Mouse (Mus musculus): ENCODE results near the gene Foxn2. TPM values are rescaled to one million over a fixed set of nuclear protein-coding genes. Genes with fewer than 3 reads are reported as not detected.

The Foxn2 gene
- polyA plus RNA-seq, 2 experiments, result 4.8 to 8.8 TPM

DNA sequence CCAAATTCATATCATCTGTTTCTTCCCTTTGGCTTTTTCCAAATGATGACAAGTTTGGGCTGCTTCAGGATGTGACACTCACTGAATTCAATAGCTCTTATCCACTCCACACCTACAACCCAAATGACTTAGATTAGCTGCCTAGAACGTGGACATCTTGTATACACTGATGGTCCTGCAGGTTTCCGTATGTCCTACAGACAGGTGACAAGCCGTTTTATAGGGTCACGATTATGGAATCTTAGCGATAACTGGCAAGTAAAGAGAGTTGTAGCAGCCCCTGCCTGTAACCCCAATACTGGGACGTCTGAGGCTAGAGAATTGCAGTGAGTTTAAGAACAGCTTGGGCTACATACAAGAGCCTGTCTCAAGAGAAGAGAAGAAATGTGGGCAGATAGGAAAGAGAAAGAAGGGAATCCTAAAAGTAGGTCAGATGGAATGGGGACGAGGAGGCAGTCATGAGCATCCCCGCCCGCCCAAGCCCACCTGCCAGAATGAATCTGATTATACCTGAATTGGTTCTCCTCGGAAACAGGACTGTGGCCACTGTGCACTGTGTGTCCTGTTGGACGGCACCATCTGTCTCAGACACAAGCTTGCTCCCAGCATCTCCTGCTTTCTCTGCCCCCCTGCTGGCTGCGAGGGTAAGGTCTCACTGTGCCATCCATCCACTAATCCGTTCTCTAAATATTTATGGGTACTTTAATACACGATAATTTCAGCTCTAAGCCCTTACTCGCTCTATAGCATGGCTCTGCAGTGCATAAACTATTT is 39.6 kb upstream of the Foxn2 start:
- H3K4me3 ChIP-seq (ENCODE audit: insufficient read depth in 1 of 2, low read depth in 2 of 2, low read length in 2 of 2), result no peak overlapping the region
- 57% methylated on average over 15 of the region's 15 CpGs for WGBS (ENCODE audit: insufficient replicate concordance)
- peaks cover 12% of the 10 kb centered on the region for H3K27me3 ChIP-seq (ENCODE audit: control insufficient read depth, insufficient read depth, low read length)
- DNase-seq (ENCODE audit: low read depth in 3 of 3, low spot score in 3 of 3) (no peak), ATAC-seq (ENCODE audit: insufficient read depth) (no peak)
- TF ChIP-seq CTCF (IDR thresholded peaks at IDR 0.05; ENCODE audit: low read depth) (no peak), EP300 (IDR thresholded peaks at IDR 0.05; ENCODE audit: low read depth) (no peak)
- no peak overlapping the region for H3K4me2 ChIP-seq (ENCODE audit: low read depth)
- H3K36me3 ChIP-seq (replicated peaks; ENCODE audit: control insufficient read depth, insufficient read depth, low read depth), result no peaks in the 10 kb centered on the region
- H3K9me3 ChIP-seq (ENCODE audit: control insufficient read depth, low read length), result no peaks in the 10 kb centered on the region
- 0 out of 4 replicates have a peak, but pooled peaks cover 0 to 2% of the 10 kb centered on the region in 2 experiments for H3K4me1 ChIP-seq (replicated peaks; ENCODE audit: control insufficient read depth in 2 of 2, insufficient read depth in 2 of 2, low read length in 1 of 2)
- H3K27ac ChIP-seq, result no peak overlapping the region
- no peak overlapping the region for H3K9ac ChIP-seq (replicated peaks)

GRCm38 (mm10) chr17:88403269-88403668 is 37.2 kb upstream of the Foxn2 start:
- no peak overlapping the region for H3K4me3 ChIP-seq (ENCODE audit: insufficient read depth in 1 of 2, low read depth in 2 of 2, low read length in 2 of 2)
- H3K27me3 ChIP-seq (ENCODE audit: control insufficient read depth, insufficient read depth, low read length), result peaks cover 12% of the 10 kb centered on the region
- no peak overlapping the region for H3K4me2 ChIP-seq (ENCODE audit: low read depth)
- no peaks in the 10 kb centered on the region for H3K9me3 ChIP-seq (ENCODE audit: control insufficient read depth, low read length)
- TF ChIP-seq EP300 (IDR thresholded peaks at IDR 0.05; ENCODE audit: low read depth) (no peak), CTCF (IDR thresholded peaks at IDR 0.05; ENCODE audit: low read depth) (no peak)
- 0 out of 4 replicates have a peak, but pooled peaks cover 0 to 2% of the 10 kb centered on the region in 2 experiments for H3K4me1 ChIP-seq (replicated peaks; ENCODE audit: control insufficient read depth in 2 of 2, insufficient read depth in 2 of 2, low read length in 1 of 2)
- ATAC-seq (ENCODE audit: insufficient read depth) (no peak), DNase-seq (ENCODE audit: low read depth in 3 of 3, low spot score in 3 of 3) (no peak)
- WGBS (ENCODE audit: insufficient replicate concordance), result 57% methylated on average over 6 of the region's 6 CpGs
- H3K9ac ChIP-seq (replicated peaks), result no peak overlapping the region
- no peak overlapping the region for H3K27ac ChIP-seq
- no peaks in the 10 kb centered on the region for H3K36me3 ChIP-seq (replicated peaks; ENCODE audit: control insufficient read depth, insufficient read depth, low read depth)

GRCm38 (mm10) chr17:88404471-88404870 is 36.0 kb upstream of the Foxn2 start:
- Histone ChIP-seq H3K9me3 (ENCODE audit: control insufficient read depth, low read length) (no peaks in the 10 kb centered on the region), H3K27ac (no peak overlapping the region), H3K27me3 (ENCODE audit: control insufficient read depth, insufficient read depth, low read length) (peaks cover 12% of the 10 kb centered on the region), H3K36me3 (replicated peaks; ENCODE audit: control insufficient read depth, insufficient read depth, low read depth) (no peaks in the 10 kb centered on the region), H3K4me2 (ENCODE audit: low read depth) (no peak overlapping the region; the same call in 1 of the 2 replicates), H3K9ac (replicated peaks) (no peak overlapping the region), H3K4me1 (replicated peaks; ENCODE audit: control insufficient read depth in 2 of 2, insufficient read depth in 2 of 2, low read length in 1 of 2) (0 out of 4 replicates have a peak, but pooled peaks cover 0 to 2% of the 10 kb centered on the region in 2 experiments), H3K4me3 (ENCODE audit: insufficient read depth in 1 of 2, low read depth in 2 of 2, low read length in 2 of 2) (no peak overlapping the region)
- WGBS (ENCODE audit: insufficient replicate concordance), result 22% methylated on average over 6 of the region's 6 CpGs
- TF ChIP-seq EP300 (IDR thresholded peaks at IDR 0.05; ENCODE audit: low read depth) (no peak), CTCF (IDR thresholded peaks at IDR 0.05; ENCODE audit: low read depth) (no peak)
- ATAC-seq (ENCODE audit: insufficient read depth) (no peak), DNase-seq (ENCODE audit: low read depth in 3 of 3, low spot score in 3 of 3) (no peak)

DNA sequence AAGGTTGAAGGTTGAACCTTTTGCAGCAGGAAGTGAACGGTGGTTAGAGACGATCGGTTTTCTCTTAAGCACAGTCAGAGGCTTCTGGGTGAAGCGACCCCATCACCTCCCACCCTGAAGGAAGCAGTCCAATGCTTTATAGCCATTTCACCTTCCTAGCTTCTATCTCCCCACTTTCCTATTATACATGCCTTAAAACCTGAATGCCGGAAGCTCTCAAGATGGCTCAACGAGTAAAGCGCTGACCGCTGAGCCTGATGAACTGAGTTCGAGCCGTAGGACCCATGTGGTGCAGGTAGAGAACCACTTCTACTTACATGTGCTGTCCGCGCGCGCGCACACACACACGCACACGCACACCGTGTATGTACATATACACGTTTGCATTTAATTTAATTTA is 35.4 kb upstream of the Foxn2 start:
- TF ChIP-seq CTCF (IDR thresholded peaks at IDR 0.05; ENCODE audit: low read depth), result no peak
- 0 out of 4 replicates have a peak, but pooled peaks cover 0 to 2% of the 10 kb centered on the region in 2 experiments for H3K4me1 ChIP-seq (replicated peaks; ENCODE audit: control insufficient read depth in 2 of 2, insufficient read depth in 2 of 2, low read length in 1 of 2)
- WGBS (ENCODE audit: insufficient replicate concordance), result 27% methylated on average over 19 of the region's 19 CpGs
- no peak overlapping the region for H3K9ac ChIP-seq (replicated peaks)
- H3K27ac ChIP-seq, result no peak overlapping the region
- H3K4me2 ChIP-seq (ENCODE audit: low read depth), result peak overlapping the region; percentile 38
- no peaks in the 10 kb centered on the region for H3K9me3 ChIP-seq (ENCODE audit: control insufficient read depth, low read length)
- H3K36me3 ChIP-seq (replicated peaks; ENCODE audit: control insufficient read depth, insufficient read depth, low read depth), result no peaks in the 10 kb centered on the region
- peaks cover 12% of the 10 kb centered on the region for H3K27me3 ChIP-seq (ENCODE audit: control insufficient read depth, insufficient read depth, low read length)
- no peak for DNase-seq (ENCODE audit: low read depth in 3 of 3, low spot score in 3 of 3)
- no peak overlapping the region for H3K4me3 ChIP-seq (ENCODE audit: insufficient read depth in 1 of 2, low read depth in 2 of 2, low read length in 2 of 2)
- no peak for ATAC-seq (ENCODE audit: insufficient read depth)

DNA sequence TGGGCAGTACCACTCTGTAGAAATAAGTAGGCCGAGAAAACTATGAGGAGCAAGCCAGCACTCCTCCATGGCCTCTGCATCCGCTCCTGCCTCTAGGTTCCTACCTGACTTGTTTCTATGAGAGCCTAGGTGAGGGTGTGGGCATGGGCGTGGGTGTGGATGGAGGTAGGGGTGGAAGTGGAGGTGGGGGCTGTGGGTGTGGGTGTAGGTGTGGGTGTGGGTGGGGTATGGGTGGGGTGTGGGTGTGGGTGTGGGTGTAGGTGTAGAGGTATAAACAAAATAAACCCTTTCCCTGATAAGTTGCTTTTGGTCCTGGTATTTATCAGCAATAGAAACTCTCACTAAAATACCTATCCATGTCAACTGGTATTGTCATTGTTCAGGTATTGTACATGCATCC is 30.8 kb upstream of the Foxn2 start:
- 68% methylated on average over 3 of the region's 3 CpGs for WGBS (ENCODE audit: insufficient replicate concordance)
- Histone ChIP-seq H3K9me3 (ENCODE audit: control insufficient read depth, low read length) (no peaks in the 10 kb centered on the region), H3K27ac (no peak overlapping the region), H3K36me3 (replicated peaks; ENCODE audit: control insufficient read depth, insufficient read depth, low read depth) (no peaks in the 10 kb centered on the region), H3K4me1 (replicated peaks; ENCODE audit: control insufficient read depth in 2 of 2, insufficient read depth in 2 of 2, low read length in 1 of 2) (0 out of 4 replicates have a peak, but pooled peaks cover 0 to 2% of the 10 kb centered on the region in 2 experiments), H3K27me3 (ENCODE audit: control insufficient read depth, insufficient read depth, low read length) (peaks cover 5% of the 10 kb centered on the region), H3K4me3 (ENCODE audit: insufficient read depth in 1 of 2, low read depth in 2 of 2, low read length in 2 of 2) (no peak overlapping the region), H3K4me2 (ENCODE audit: low read depth) (no peak overlapping the region), H3K9ac (replicated peaks) (no peak overlapping the region)
- no peak for TF ChIP-seq CTCF (IDR thresholded peaks at IDR 0.05; ENCODE audit: low read depth)
- TF ChIP-seq EP300 (IDR thresholded peaks at IDR 0.05; ENCODE audit: low read depth), result no peak
- DNase-seq (ENCODE audit: low read depth in 3 of 3, low spot score in 3 of 3) (no peak), ATAC-seq (ENCODE audit: insufficient read depth) (no peak)

Measured in liver, embryonic 14.5 days (tissue).